Mouse (Mus musculus) lung, embryonic 14.5 days (tissue): Measurements from ENCODE around the gene Dnah6. TPM values are rescaled to one million over a fixed set of nuclear protein-coding genes. Genes with fewer than 3 reads are reported as not detected.

ENCODE experiments used
- ATAC-seq: fragments of 200-750 bp; cut with Nextera tagmentation; 2 replicates; pipeline ENCODE4 v1.8.0; 2017; ENCODE audit warnings: mild to moderate bottlenecking, moderate TSS enrichment, moderate library complexity; ENCODE audit not compliant: insufficient read depth
- DNase-seq: peaks from one replicate; pipeline ENCODE4 v3.0.0-alpha.2; 2015
- H3K27ac ChIP-seq: fragments of 300-500 bp; sonication (generic); 2 replicates; pipeline ENCODE4 v1.5.1; 2014; ENCODE audit warnings: low read depth, mild to moderate bottlenecking, moderate library complexity
- H3K27me3 ChIP-seq: fragments of 300-500 bp; sonication (generic); 2 replicates; pipeline ENCODE4 v1.6.1; 2014; ENCODE audit warnings: low read length, control low read depth; ENCODE audit not compliant: insufficient read depth
- H3K36me3 ChIP-seq: fragments of 300-500 bp; sonication (generic); 2 replicates; pipeline ENCODE4 v1.6.1; 2014; ENCODE audit warnings: control low read depth; ENCODE audit not compliant: insufficient read depth
- H3K4me1 ChIP-seq: fragments of 300-500 bp; sonication (generic); 2 replicates; pipeline ENCODE4 v1.6.1; 2014; ENCODE audit warnings: antibody characterized with exemption, control low read depth; ENCODE audit not compliant: insufficient read depth
- H3K4me2 ChIP-seq: fragments of 300-500 bp; sonication (generic); 2 replicates; pipeline ENCODE4 v1.6.1; 2014; ENCODE audit warnings: mild to moderate bottlenecking
- H3K4me3 ChIP-seq: fragments of 300-500 bp; sonication (generic); 2 replicates; pipeline ENCODE4 v1.5.1; 2014; ENCODE audit warnings: low read depth, low read length
- H3K9ac ChIP-seq: fragments of 300-500 bp; sonication (generic); 2 replicates; pipeline ENCODE4 v1.6.1; 2014
- H3K9me3 ChIP-seq: fragments of 300-500 bp; sonication (generic); 2 replicates; pipeline ENCODE4 v1.6.1; 2016; ENCODE audit warnings: low read depth, low read length, control low read depth
- CTCF ChIP-seq: IDR thresholded peaks from 2 replicates; pipeline ENCODE4 v1.5.1; 2016; ENCODE audit warnings: antibody characterized with exemption, low read depth
- WGBS: fragments of 180-500 bp; shearing (Covaris S2); extraction: QIAGEN DNeasy Blood & Tissue Kit; methylation state at CpG from one replicate; pipeline ENCODE4 v1.1.7; 2014; 5-methylcytosine and 5-hydroxymethylcytosine counted together
- polyA plus RNA-seq: library from polyadenylated mRNA; unstranded; fragments of >200 nt; fragmentation: Nextera tagmentation; extraction: Ambion mirVana; gene quantifications from 2 replicates; pipeline ENCODE4 v1.2.1, GENCODE M21; 2014

Gene Dnah6
- polyA plus RNA-seq, 1 experiment from 2014 or later, result 0.14 TPM

DNA sequence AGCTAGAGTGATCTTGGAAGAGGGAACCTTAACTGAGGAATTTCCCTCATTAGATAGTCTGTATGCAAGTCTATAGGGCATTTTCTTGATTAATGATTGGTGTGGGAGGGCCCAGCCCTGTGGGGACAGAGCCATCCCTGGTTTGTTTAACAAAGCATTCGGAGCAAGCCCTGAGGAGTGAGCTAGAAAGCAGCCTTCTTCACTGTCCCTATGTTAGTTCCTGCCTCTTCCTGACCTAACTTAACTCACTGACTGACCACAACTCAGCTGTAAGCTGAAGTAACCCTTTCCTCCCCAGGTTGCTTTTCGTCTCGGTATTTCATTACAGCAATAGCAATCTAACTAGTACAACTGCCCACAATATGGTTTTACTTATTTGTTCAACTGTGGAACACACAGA, 39.0 kb downstream of the Dnah6 start:
- no peaks in the 10 kb centered on the region for H3K4me1 ChIP-seq
- DNase-seq, result no peak
- H3K27me3 ChIP-seq, result no peaks in the 10 kb centered on the region
- H3K9me3 ChIP-seq, result no peaks in the 10 kb centered on the region
- no peak overlapping the region for H3K27ac ChIP-seq
- no peak for TF ChIP-seq CTCF
- no peak overlapping the region for H3K4me2 ChIP-seq
- H3K9ac ChIP-seq, result no peak overlapping the region
- no peak overlapping the region for H3K4me3 ChIP-seq
- 26% methylated on average over 3 of the region's 3 CpGs for WGBS
- no peaks in the 10 kb centered on the region for H3K36me3 ChIP-seq
- no peak for ATAC-seq

DNA sequence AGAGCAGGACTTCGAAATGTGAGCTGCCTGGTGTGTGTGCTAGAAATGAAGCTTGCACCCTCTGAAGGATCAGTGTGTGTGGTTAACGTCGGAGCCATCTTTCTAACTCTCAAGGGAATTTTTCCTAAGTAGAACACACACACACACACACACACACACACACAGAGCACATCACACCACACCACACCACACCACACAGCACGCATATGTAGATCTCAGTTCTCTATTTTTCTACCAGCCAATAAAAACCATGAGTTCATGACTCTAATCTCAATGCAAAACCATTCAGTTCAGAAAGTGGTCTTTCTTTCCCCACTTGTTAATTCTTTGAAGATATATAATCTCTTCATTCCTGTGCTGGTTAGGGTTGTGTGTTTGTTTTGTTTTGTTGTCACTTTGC, 39.4 kb downstream of the Dnah6 start:
- TF ChIP-seq CTCF, result no peak
- Histone ChIP-seq H3K36me3 (no peaks in the 10 kb centered on the region), H3K4me2 (no peak overlapping the region), H3K27me3 (no peaks in the 10 kb centered on the region), H3K9ac (no peak overlapping the region), H3K27ac (no peak overlapping the region), H3K4me1 (no peaks in the 10 kb centered on the region), H3K4me3 (no peak overlapping the region), H3K9me3 (no peaks in the 10 kb centered on the region)
- DNase-seq, result no peak
- ATAC-seq, result no peak
- WGBS, result 61% methylated on average over 4 of the region's 4 CpGs

GRCm38 (mm10) chr6:73175156-73175555, 46.3 kb downstream of the Dnah6 start:
- DNase-seq (peak; percentile 41), ATAC-seq (no peak)
- H3K9ac ChIP-seq, result no peak overlapping the region
- H3K4me3 ChIP-seq, result no peak overlapping the region
- H3K27ac ChIP-seq, result no peak overlapping the region
- H3K36me3 ChIP-seq, result no peaks in the 10 kb centered on the region
- 48% methylated on average over 3 of the region's 3 CpGs for WGBS
- no peaks in the 10 kb centered on the region for H3K9me3 ChIP-seq
- H3K4me1 ChIP-seq, result no peaks in the 10 kb centered on the region
- no peaks in the 10 kb centered on the region for H3K27me3 ChIP-seq
- no peak for TF ChIP-seq CTCF
- H3K4me2 ChIP-seq, result no peak overlapping the region

DNA sequence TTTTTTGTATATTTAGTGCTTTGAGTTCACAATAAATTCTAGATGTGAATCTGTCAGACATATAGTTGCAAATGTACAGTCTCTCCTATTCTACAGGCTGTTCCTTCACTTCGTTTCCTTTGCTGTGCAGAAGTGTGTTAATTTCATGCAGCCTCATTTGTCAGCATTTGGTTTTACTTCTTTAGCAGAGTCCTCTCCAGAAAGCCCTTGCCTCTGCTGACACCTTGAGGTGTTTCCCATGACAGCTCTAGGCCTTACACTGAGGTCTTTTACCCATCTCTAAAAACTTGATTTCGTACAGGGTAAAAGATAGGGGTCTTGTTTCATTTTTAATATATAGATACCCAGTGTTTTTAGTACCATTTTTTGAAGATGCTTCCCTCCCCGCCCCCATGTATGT, 54.2 kb downstream of the Dnah6 start:
- Histone ChIP-seq H3K4me1 (no peaks in the 10 kb centered on the region), H3K9ac (no peak overlapping the region), H3K4me3 (no peak overlapping the region), H3K4me2 (no peak overlapping the region), H3K9me3 (no peaks in the 10 kb centered on the region), H3K36me3 (no peaks in the 10 kb centered on the region), H3K27me3 (no peaks in the 10 kb centered on the region), H3K27ac (no peak overlapping the region)
- ATAC-seq (no peak), DNase-seq (no peak)
- TF ChIP-seq CTCF, result no peak
- 62% methylated on average over 3 of the region's 3 CpGs for WGBS

GRCm38 (mm10) chr6:73162958-73163357, 58.5 kb downstream of the Dnah6 start:
- no peak overlapping the region for H3K9ac ChIP-seq
- no peaks in the 10 kb centered on the region for H3K4me1 ChIP-seq
- H3K36me3 ChIP-seq, result no peaks in the 10 kb centered on the region
- H3K9me3 ChIP-seq, result no peaks in the 10 kb centered on the region
- DNase-seq, result no peak
- ATAC-seq, result no peak
- no peak overlapping the region for H3K4me3 ChIP-seq
- no peak overlapping the region for H3K4me2 ChIP-seq
- TF ChIP-seq CTCF, result no peak
- no peak overlapping the region for H3K27ac ChIP-seq
- no peaks in the 10 kb centered on the region for H3K27me3 ChIP-seq
- WGBS, result 73% methylated on average over 1 of the region's 1 CpGs

DNA sequence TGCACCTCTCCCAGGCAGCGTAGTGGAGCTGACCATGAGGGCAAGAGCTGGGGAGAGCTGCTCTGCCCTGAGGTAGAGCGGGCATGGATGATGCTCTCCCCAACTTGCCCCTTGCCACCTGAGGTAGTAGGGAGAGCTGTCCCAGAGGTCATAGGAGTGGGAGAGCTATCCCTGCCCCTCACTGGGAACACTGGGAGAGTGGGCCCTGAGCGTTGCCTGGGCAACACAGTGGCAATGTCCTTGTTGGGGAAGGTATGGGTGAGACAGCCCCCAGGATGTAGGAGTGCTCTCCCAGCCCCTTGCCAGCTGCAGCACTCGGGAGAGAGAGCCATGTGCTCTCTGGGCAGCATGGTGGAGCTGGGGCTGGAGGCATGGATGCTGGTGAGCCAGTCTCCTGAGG, 60.1 kb downstream of the Dnah6 start:
- Histone ChIP-seq H3K36me3 (no peaks in the 10 kb centered on the region), H3K9ac (no peak overlapping the region), H3K27ac (no peak overlapping the region), H3K9me3 (no peaks in the 10 kb centered on the region), H3K27me3 (no peaks in the 10 kb centered on the region), H3K4me2 (no peak overlapping the region), H3K4me1 (no peaks in the 10 kb centered on the region), H3K4me3 (no peak overlapping the region)
- 78% methylated on average over 4 of the region's 4 CpGs for WGBS
- DNase-seq, result no peak
- no peak for ATAC-seq
- TF ChIP-seq CTCF, result no peak

DNA sequence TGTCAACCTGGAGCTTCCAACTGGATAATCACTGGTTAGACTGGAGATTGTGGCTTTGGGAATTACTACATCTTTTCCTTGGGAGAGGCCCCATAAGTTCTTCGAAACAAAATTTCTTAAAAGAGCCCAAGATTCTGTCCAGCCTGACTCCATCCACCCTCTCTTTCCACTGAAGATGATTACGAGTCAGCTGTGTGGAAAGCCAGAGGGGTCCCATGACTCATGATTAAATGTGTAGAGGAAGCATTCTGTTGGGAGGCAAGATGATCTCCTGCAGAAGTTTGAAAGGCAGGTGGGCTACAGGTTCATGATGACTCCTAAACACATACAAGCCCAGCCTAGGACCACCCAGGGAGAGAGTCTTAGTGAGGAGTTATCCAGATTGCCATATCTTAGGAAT, 66.0 kb downstream of the Dnah6 start:
- WGBS, result 79% methylated on average over 2 of the region's 2 CpGs
- H3K4me2 ChIP-seq, result no peak overlapping the region
- H3K27ac ChIP-seq, result no peak overlapping the region
- no peak for ATAC-seq
- no peak overlapping the region for H3K9ac ChIP-seq
- H3K9me3 ChIP-seq, result no peaks in the 10 kb centered on the region
- TF ChIP-seq CTCF, result no peak
- no peaks in the 10 kb centered on the region for H3K27me3 ChIP-seq
- DNase-seq, result no peak
- no peaks in the 10 kb centered on the region for H3K4me1 ChIP-seq
- no peaks in the 10 kb centered on the region for H3K36me3 ChIP-seq
- H3K4me3 ChIP-seq, result no peak overlapping the region

- H3K4me1 ChIP-seq, result no peaks in the 10 kb centered on the region
- WGBS, result 0% methylated on average over 1 of the region's 1 CpGs
- ATAC-seq, result peak; percentile 81
- no peak overlapping the region for H3K27ac ChIP-seq
- DNase-seq, result peak; percentile 97
- H3K9ac ChIP-seq, result no peak overlapping the region
- no peak overlapping the region for H3K4me2 ChIP-seq
- no peaks in the 10 kb centered on the region for H3K9me3 ChIP-seq
- TF ChIP-seq CTCF, result peak; percentile 97
- no peaks in the 10 kb centered on the region for H3K27me3 ChIP-seq
- no peaks in the 10 kb centered on the region for H3K36me3 ChIP-seq
- no peak overlapping the region for H3K4me3 ChIP-seq
Measured at GRCm38 (mm10) chr6:73153675-73154074, 67.8 kb downstream of the Dnah6 start.
